Mouse (Mus musculus): ENCODE results near the gene Bhlhe41.

The Bhlhe41 gene

DNA sequence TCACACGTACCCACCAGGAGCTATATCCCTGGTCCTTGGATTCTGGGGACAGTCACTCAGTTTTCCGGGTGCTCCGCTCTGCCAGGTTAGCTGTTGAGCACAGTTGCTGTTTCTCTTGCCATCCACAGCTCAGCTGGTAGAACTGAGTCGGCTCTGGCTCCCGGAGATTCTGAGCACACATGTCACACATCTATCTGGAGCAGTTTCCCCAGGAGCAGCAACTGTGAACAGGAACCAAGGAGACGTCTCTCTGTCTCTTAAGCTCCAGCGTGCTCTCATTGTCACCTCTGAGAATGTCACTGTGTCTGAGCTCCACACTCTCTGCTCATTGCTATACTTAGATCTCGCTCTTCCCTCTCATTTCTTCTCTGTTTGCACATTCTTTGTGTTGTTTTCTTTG, 32.4 kb downstream of the Bhlhe41 start:
- no peak for DNase-seq

GRCm38 (mm10) chr6:145830617-145831016, 34.7 kb downstream of the Bhlhe41 start:
- no peak for DNase-seq

- peak; percentile 77 to 84 for DNase-seq
Observed at GRCm38 (mm10) chr6:145830117-145830516, 35.2 kb downstream of the Bhlhe41 start.

- no peak for DNase-seq
Observed at GRCm38 (mm10) chr6:145829062-145829835, 36.1 kb downstream of the Bhlhe41 start.

GRCm38 (mm10) chr6:145826305-145826704, 39.1 kb downstream of the Bhlhe41 start:
- DNase-seq: no peak

- peak; percentile 29 to 49 for DNase-seq
Observed at GRCm38 (mm10) chr6:145823588-145824234, 41.6 kb downstream of the Bhlhe41 start.

DNA sequence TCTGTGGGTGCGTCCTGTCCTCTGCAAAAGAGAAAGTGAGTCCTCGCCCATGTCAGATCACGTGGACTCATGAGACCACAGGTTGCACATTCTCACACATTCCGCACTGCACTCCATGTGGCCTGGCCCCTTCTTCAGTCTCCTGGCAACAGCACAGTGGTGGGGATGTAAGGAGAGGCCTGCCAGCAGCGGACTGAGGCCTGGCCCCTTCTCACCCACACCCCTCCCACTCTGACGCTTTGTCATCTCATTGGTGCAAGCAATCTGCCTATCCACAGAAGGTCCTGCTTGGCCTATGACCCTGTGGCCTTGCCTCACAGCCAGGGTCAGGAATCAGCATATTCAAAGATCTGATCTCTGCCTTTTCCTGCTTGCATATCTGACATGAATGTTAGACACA, 42.3 kb downstream of the Bhlhe41 start:
- peak in 1 of 2 experiments; percentile 25 for DNase-seq

DNA sequence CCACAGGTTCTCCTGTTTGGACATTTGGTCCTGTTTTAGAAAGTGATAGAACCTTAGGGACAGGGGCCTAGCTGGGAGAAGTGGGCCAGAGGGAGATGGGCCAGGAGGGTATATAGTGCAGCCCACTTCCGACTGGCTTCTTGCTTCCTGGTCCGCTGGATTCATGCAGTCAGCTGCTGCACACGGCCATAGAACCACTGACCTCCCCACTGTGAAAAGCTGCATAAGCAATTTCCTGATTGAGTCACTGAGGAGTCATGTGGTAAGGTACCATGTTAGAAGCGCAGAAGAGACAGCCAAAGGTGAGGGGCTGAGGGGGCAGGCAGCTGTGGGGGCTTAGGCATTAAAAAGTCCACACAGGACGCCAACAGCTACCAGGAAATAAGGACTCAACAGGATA, 43.1 kb downstream of the Bhlhe41 start:
- no peak for DNase-seq

DNA sequence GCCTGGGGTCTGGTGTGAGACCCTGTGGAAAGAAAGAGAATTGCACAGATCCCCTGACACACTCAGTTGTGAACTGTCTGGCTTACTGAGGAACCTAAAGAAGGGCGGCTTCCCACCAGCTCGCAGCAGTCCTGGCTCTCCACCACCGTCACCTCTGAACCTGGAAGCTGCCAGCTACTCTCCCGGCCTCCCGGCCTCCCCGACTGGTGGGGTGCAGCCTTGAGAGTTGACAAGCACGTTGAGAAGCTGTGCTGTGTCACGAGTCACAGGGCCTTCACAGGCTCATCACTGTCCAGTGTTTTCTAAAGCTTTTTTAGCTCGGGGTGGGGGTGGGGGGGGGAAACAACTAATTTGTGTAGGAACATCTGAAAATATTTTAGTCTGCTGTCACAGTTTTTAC, 46.2 kb downstream of the Bhlhe41 start:
- DNase-seq: no peak

- peak; percentile 71 to 74 for DNase-seq
Observed at GRCm38 (mm10) chr6:145815200-145815599, 50.2 kb downstream of the Bhlhe41 start.

DNA sequence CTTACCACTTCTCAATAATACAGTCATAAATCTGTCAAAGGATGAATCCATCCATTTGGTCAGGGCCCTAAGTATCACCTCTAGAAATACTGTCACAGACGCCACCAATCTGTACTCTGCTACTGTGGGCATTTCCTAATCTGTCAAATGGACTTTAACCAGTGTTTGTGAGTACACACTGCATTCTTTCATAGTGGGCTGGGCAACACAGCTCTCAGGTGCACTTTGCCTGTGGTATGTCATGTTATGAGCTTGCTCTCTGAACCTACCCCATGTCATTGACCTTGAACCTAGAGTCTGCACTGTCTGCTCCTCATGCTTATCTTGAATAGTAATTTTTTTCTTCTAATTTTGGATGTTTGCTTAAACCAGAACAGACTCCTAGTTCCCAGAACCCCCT, 54.2 kb downstream of the Bhlhe41 start:
- DNase-seq: no peak

GRCm38 (mm10) chr6:145810015-145810414, 55.3 kb downstream of the Bhlhe41 start:
- no peak for DNase-seq

- no peak for DNase-seq
Observed at GRCm38 (mm10) chr6:145809566-145809965, 55.8 kb downstream of the Bhlhe41 start.

All from kidney, postnatal 4 days (tissue).